Mouse (Mus musculus): ENCODE data around the gene Fam171a2. TPM values are rescaled to one million over a fixed set of nuclear protein-coding genes. Genes with fewer than 3 reads are reported as not detected.

The Fam171a2 gene
- total RNA-seq, 2 experiments from 2014 or later: 0.62 to 1.1 TPM

DNA sequence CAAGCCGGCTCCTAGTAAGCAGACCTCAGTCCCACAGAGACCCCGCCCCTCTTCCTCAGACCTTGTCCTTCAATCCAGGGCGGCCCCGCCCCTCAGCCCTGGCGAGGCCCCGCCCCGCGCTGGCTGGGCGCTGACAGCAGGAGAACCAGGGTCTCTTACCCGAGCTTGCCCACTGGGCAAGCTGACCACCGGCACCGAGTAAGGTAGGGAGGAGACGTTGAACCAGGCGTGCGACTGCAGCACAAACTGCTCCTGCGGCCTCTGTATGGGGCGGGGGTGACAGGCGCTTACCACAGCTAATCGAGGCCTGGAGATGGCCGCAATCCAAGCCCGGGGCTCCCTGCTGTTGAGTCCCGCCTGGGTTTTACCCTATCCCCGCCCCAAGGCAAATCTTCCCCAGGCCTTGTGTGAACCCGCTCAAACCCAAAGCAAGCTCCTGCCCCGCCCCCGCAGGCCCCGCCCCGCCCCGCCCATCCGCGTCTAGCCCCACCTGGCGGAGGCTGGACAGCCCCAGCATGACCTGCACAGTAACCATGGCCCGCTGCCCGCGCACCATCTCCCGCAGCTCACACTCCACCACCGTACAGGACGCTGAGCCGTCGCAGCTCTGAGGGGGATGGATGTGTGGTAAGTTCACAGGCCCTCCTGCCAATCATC is 8.4 kb upstream of the Fam171a2 start:
- peak; percentile 51 for DNase-seq (ENCODE audit: low spot score)

DNA sequence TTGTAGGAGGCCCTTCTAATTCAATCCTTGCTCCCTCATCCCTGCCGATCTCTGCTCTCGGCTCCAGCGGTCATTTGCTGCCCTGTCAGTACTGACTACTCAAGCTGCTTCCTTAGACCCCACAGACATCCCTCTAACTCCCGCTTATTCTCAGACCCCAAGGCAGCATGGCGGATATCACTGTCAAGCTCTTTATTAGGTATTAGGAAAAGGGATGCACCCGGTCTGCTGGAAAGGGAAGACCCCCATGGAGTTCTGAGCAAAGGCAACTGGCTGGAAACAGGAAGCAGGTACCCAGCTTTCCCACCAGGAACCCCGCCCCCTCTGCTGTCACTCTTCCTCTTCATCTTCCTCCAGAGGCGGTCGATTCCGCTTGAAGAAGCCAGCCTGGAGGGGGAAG is 5.6 kb upstream of the Fam171a2 start:
- no peak for DNase-seq (ENCODE audit: low spot score)

DNA sequence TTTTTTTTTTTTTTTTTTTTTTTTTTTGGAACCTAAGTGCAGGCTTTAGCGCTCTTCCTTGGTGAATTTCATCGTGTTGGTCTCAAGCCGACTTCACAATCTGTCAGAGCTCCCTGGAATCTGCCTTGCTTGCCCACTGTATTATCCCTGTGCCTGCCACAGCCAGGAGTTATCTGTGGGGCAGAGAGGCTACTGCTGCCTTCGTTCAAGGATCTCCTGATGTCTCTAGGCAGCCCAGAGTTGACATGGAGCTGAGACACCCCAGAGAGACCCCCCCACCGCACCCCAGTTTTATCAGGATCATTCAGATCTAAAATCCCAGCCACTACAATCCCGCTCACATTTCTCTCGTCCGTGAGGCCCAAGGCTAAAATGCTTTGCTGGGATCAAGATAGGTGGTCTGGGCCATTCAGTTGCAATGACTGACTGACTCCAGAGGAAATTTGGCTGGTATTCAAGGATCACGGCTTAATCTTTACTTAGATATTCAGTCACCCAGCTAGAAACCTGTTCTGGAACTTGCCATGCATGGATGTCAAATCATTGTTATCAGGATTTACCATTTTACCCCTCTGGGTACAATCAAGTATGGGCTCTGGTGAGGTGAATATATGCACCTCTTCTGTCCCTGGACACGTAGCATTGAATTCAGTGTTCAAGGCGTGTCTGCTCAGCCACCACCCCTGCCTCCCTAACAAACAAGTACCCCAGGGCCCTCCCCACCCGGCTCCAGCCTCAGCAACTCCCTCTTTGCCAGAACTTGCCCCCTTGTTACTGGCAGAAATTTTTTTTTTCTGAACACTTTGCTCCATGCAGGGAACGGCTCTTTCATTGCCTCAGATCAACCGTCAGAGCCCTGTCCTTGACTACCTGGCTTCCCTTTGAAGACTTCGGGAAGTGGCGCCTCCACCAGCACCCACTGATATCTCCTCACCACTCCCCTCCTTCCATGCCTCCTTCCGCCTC is 1.8 kb upstream of the Fam171a2 start:
- DNase-seq (ENCODE audit: low spot score): no peak

DNA sequence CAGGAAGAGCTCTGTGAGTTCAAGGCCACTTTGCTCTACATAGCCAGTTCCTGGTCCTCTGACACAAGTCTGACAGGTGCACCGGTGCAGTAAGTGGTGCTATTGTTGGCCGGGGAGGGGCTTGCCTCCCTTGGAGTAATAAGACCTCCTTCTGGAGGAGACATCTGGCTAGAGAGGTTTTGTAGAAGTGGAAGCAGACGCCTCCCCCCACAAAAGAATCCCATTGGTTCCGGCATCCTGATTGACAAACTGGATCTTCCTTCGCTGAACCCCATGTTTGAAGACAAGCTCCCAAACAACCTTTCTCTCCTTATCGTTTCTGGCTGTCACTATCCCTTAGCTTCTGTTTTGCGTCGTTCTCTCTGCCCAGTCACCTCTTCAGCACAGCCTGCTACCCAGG is 845 bp upstream of the Fam171a2 start:
- DNase-seq (ENCODE audit: low spot score): no peak

DNA sequence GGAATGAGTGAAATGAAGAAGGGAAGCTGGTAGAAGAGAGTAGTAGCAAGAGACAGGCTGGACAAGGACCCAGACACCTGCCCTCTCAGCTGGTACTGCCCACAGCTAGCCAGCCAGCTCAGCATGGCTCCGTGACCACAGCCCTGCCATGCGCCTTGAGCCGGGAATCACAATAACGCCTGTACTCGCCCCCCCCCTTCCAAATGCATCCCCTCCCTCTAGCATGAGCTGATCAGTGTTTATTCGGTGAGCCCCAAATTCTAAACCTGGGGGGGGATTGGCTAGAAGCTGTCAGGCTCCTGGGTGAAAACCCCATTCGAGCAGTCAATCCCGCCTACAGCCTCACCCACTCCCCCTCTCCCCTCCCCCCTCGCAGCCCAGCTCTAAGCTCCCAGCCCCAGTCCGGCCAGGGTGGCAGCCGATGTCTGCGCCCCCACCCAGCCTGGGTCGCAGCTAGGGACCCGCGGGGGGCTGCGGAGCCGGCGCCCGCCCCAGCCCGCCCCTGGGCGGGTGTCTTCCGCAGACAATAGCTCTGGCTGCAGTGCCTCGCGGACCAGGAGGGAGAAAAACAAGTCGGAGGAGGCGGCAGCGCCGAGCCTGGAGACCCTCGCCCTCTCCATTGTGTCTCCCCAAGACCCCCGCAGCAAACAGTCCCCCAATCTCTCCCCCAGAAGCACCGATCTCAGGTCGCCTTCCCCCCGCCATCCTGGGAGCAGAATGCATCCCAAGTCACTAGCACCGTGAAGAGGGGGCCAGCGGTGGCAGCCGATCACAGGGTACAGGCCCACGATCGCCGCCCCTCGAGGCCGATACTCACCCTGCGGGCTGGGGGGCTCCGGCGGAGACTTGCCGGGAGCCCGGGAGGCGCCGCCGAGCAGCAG is 661 bp downstream of the Fam171a2 start:
- no peak for DNase-seq (ENCODE audit: low spot score)

DNA sequence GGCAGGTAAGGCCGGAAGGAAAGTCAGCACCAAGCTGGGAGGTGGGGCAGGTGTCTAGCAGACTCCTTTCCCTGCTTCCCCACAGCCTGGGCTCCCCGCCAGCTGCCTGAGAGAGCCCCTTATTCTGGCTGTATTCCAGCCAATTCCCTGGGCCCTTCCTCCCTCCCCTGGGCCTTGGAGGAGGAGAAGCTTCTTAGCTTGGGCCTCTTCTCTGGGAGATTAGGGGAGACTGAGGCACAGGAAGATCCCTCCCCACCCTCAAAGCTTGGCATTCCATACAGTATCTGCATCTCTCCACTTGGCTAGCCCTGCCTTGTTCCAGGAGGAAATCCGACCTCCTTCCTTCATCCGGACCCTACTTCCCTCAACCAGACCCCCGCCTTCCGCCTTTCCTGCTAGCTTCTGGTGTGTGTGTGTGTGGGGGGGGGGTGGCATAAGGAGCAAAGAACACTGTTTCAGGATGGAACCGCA is 1.6 kb downstream of the Fam171a2 start:
- no peak for DNase-seq (ENCODE audit: low spot score)

DNA sequence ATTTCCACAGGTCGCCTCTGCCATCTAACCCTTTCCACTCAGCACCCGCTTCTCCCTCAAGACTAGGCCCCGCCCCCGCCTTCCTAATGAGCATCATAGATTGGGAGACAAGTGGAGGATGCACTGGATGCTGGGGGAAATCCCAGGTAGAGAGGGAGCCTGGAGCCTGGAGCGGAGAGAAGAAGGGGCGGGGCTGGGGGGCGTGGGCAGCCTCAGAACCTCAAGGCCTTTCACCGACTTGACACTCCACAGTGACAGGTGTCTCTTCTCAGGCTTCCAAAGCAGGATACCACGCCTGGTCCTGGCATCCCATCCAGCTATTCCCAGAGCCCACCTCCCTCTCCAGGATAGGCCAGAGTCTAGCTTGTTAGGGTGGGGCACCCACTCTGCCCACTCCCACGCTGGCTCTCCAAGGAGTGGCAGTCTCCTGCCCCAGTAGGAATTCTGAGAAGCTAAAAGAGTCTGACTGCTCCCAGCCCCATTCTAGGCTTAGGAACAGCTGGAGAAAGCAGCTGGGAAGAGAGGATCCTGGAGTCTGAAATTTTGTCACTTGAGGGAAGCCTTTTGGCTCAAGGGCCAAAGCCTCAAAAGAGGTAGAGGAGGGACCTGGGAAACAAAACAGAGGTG is 2.1 kb downstream of the Fam171a2 start:
- DNase-seq (ENCODE audit: low spot score): no peak

DNA sequence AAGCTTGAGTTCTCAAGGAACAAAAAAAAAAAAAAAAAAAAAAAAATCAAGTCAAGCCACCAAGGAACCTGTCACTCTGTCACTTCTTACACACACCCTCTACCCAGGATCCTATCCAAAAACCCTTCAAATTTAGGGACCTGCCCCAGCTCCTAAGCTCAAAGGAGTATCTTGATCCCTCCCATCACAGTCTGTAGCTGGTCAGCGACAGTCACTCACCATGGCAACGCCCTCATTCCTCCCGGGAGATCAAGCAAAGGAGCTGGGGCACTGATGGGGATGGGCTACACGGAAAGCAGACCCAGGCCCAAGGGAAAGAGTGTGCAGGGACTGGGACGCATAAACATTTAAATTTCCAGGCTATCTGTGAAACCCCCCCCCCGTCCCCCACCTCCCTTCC is 2.7 kb downstream of the Fam171a2 start:
- no peak for DNase-seq (ENCODE audit: low spot score)

DNA sequence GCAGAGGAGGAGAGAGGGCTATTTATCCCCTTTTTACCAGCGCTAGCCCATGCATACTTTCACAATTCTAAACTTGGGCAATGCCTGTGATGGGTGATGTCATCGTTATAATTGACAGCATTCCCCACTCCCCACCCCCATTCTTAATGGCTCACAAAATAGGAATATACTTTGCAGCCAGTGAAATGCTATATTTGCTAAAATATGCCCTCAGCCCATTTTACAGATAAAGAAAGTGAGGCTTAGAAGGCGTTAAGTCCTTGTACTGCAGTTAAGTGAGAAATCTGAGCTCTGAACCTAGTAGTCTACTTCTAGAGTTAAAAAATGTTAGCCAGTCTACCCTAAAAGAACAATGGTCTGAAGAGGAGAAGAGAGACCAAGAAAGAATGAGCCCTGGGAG is 3.2 kb downstream of the Fam171a2 start:
- DNase-seq (ENCODE audit: low spot score): no peak

DNA sequence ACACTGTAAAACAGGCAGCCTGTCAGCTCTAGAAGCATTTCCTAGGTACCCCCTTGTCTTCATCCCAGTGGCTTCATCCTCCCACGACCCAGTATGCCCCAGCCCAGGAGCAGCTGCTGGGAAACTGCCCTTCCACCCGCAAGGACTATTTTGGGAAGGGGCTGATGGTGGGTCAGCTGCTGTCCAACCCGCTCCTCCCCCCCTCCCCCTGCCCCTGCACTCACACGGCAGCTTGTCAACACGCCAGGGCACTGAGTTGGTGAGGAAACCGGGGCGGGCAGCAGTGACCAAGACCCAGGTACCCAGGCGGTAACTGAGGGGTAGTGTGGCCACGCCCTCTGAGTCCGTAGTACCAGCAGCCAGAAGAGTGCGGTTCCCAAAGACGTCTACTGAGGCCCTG is 3.7 kb downstream of the Fam171a2 start:
- DNase-seq (ENCODE audit: low spot score): no peak

DNA sequence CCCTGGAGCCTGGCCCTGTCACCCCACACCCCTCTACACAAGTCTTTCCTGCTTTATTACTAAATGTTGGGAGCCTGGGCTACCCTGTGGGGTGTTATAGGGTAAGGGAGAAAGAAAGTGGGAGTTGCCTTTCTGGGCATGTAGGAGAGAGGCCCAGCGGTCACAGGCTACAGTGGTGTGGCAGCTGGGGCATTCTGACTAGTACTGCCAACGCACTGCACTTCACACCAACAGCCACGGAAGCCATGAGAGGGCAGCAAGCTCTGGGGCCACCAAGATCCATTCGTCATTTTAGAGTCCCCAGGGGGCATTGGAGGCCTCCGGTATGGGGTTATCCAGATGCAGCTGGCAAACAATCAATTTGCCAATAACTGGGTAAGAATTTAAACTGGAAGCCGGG is 5.4 kb downstream of the Fam171a2 start:
- no peak for DNase-seq (ENCODE audit: low spot score)

DNA sequence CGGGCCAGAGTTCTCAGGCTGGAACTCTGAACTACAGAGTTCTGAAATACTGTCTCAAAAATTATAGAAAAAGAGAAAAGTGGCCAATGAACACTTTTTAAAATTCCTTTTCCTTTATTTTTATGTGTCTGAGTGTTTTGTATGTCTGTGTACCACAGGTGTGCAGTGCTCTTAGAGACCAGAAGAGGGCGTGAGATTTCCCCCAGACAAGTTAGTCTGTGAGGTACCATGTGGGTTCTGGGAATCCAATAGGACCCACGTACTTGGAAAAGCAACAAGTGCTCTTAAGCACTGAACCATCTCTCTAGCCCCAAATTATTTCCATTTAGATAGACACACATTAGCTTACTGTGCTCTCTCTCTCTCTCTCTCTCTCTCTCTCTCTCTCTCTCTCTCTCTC is 6.0 kb downstream of the Fam171a2 start:
- DNase-seq (ENCODE audit: low spot score): no peak

DNA sequence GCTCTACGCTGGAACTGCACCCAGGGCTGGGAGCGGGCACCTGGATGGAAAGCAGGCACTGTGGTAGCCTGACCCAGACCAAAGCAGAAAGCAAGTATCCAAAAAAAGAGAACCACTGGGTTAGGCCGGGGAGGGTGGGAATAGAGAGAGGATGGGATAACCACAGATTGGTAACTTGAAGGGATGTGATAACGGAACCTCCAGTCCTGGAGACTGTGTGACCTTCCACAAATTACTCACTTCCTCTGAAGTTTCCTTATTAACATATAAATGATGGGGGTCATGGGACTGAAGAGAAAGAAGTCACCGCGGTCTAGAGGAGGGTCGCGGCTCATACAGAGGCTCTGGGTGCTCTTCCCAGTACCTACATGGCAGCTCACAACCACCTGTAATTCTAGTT is 7.2 kb downstream of the Fam171a2 start:
- no peak for DNase-seq (ENCODE audit: low spot score)

DNA sequence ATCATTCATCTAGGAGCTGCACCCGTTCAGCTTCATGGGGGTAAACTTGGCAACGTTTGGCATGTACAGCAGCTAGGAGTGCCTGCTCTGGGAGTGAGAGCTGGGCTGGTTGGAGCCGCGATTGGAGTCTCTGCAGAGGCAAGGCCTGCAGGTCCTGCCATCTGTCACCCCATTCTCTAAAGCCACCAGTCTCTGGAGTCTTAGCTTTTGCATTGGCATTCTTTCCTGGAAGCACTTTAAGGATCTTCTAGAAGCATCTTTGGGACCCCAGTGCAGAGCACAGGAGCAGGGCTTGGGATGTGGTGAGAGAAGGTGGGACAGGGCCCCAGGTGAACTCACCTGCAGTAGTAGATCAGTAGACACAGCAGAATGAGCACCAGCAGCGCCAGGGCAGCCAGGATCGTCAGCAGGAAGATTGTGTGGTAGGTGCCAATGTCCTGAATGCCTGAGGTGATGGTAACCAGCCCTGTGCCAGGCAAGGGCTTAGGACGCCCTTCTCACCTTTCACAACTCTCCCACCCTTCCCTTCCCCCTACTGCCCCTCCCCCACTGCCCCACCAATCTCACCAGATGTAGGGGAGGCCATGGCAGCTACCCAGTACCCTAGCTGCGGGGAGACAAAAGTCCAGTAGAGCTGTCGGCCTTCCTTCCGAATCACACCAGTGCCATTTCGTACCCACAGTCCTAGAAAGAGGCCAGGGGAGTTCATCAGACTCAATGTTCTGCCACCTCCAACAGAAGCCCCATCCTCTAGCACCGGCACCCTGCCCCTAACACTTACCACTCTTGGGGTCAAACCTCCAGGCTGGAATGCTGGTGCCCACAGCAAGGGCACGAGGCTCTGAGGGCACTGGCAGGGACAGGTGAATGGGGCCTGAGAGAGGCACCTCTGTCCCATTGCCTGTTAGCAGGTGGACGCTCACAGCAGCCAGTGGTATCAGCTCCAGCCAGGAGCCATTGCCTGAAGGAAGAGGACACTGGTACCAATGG is 8.1 kb downstream of the Fam171a2 start:
- DNase-seq (ENCODE audit: low spot score): no peak

DNA sequence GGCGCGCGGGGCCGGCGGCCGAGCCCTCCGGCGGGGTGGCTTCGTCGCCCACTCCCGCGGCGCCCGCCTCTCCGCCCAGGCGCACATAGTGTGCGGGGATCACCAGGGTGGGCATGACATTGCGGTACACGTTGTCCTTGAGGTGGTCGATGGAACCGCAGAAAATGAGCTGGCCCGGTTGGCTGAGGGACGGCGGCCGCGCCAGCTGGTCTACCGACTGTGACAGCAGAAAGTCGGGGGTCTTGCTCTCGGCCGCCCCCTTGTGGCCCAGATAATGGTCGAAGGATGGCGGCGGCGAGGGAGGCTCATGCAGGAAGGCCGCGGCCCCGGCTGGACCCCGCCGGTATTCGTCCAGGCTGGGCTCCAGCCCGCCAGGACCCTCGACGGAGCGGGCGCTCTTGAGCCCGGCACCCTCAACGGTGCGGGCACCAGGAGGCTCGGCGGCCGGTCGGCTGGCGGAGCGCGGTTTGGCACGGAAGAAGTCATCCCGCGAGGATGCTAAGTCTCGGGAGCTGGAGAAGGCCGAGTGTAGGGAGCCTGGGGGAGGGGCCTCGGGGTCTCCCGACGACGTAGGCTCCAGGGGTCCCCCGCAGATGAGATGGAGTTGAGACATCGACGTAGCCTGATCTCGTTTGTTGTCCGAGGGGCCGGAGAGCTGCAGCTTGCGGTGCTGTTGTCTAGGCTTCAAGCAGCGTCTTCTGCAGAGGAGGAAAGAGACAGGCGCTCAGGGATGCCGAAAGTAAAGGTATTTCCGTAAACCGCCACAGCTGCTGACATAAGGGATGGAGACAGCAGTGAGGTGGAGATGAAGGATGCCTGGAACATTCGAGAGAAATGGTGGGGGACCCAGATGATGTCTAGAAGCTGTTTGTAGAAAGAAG is 9.0 kb downstream of the Fam171a2 start:
- peak; percentile 85 for DNase-seq (ENCODE audit: low spot score)

DNA sequence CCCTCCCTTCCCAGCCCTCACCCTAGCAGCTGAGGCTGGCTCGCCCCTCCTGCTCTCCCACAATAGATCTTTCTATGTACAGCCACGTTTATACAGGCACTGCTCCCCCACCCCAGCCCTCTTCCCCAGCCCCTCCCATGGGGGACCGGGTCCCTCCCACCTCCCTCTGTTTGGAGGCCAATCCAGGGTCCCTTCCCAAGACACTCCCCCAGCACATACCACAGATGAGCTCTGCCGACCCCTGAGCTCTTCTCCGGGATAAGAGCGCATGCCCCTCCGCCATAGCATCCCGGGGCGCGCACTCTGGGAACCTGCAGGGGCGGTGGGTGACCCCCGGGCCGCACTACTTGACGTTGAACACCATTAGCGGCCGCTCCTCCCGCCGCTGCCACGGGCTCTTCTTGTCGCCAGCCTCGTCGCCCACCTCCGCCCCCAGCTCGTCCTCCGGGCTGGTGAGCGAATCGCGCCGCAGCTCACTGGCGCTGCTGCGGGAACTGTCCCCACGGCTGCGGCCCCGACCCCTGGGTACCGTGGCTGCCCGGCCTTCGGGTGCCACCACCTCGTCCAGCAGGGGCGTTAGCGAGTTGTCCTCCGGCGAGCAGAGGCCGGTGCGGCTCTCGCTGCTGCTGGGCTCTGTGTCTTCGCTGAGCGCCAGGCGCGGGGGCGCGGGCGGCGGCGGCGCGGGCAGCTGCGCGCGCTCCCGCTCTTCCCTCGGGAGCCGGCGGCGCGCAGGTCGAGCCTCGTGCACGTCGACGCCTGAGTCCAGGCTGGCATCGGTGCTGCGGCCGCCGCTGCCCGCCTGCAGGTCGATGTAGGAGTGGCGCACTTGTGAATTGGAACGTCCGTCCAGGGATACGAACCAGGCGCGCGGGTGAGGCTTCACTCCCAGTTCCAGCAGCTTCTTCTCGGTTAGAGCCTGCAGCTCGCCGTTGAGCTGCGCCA is 10.1 kb downstream of the Fam171a2 start:
- peak; percentile 62 for DNase-seq (ENCODE audit: low spot score)

DNA sequence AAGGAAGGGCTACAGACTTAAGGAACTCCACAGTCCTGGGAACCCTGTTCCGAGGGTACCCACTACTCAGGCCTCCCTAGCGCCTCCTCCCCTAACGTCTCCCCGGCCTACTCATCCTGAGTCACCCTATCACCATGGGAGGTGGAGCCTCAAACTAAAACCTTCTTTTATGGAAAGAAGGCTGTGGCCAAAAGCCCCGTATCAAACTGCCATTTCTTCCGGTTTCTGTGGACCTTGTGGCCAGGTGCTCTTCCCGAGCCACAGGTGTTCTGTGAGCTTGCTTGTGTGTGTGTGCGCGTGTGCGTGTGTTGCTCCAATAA is 11.1 kb downstream of the Fam171a2 start:
- DNase-seq (ENCODE audit: low spot score): no peak

All from gastrocnemius, adult 18-20 months (tissue).